Mouse (Mus musculus): Measurements from ENCODE around the gene 1700056E22Rik. TPM values are rescaled to one million over a fixed set of nuclear protein-coding genes. Genes with fewer than 3 reads are reported as not detected.
A peak's percentile ranks its signal among the peaks of the same experiment; 100 is the strongest.

The 1700056E22Rik gene
- total RNA-seq, 2 experiments from 2014 or later = 0.55 TPM; not detected in 1

DNA sequence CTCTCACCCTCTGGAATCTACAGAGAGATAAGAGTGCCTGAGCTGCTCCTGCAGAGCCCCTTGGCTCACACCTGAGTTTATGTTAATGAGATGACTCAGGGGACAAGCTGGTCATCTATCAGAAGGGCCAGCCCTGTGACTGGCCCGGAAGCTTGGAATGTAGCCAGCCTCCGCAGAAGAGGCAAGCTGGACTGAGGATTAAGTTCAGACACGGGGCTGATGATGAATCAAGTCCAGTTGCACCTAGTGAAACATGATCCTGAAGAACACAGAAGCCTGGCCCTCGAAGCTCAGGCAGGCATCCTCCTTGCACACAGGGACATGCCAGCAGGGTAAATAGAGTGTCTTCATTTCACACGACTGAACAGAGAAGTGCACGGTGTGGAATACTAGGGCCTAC lies 17.7 kb upstream of the 1700056E22Rik start:
- DNase-seq (ENCODE audit: low spot score in 2 of 2) = no peak

DNA sequence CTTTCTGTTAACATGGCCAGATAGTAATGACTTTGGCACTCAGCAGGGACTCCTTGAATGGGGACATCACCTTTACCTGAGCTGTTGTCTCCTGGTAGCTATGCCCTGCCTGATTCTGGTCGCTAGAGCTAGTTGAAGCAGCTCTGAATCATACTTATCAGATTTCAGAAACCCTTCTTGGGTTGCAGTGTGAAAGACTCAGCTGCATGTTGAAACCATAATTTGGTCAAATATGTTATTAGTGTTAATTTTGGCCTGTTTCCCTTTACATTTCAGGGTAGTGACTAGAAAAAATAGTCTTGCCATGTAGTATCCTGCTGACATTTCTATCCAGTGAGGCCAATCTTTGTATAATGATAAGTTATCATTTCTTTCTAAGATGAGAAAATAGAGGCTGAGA lies 17.2 kb upstream of the 1700056E22Rik start:
- no peak for DNase-seq (ENCODE audit: low spot score in 2 of 2)

DNA sequence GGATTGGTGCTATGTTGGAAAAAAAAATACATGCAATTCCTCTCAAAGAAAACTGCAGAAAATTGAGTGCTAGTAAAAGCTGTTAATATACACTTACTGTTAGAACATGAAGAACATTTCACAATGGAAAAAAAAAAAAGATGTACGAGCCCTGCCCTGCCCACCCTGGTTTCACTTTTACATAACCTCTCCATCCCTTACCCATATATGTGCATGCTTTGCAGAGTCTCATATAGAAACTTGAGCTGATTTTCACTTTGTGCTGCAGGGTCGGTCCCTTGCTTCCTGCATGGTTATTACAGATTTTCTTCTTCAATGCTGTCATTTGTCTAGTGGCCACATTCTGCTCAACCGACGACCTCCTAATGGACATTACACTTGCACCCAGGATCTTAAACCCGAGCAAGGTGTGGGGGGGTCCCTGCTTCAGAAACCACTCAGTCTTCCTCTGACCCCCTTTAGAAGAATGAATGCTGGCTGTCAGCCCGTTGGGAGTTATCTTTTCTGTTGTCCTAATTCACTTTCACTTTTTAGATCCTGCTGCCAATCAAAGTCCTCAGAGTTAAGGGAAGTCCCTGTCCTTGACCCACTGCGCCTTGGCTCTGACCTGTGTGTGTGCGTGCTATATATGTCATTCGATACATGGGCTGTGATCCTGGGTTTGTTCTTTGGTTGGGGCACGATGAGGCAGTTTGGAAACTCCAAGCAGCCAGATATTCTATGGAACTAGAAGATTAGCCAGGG lies 14.7 kb upstream of the 1700056E22Rik start:
- no peak for DNase-seq (ENCODE audit: low spot score in 2 of 2)

DNA sequence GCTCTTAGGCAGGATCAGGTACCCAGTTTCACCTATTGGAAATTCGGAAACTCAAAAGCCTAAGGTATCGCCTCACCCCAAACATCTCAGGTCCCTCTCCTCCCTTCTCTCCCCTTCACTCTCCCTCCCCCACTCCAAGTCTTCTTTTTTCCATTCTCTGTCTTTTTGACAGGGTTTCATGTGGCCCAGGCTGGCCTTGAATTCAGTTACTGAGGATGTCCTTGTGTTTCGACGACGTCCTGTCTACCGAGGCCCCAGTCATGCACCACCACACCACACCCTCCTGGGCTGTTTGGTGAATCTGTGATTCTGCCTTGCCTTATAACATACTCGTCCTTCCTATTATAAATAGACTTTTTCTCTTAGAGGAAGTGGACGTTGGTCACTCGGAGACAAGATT lies 13.7 kb upstream of the 1700056E22Rik start:
- no peak for DNase-seq (ENCODE audit: low spot score in 2 of 2)

DNA sequence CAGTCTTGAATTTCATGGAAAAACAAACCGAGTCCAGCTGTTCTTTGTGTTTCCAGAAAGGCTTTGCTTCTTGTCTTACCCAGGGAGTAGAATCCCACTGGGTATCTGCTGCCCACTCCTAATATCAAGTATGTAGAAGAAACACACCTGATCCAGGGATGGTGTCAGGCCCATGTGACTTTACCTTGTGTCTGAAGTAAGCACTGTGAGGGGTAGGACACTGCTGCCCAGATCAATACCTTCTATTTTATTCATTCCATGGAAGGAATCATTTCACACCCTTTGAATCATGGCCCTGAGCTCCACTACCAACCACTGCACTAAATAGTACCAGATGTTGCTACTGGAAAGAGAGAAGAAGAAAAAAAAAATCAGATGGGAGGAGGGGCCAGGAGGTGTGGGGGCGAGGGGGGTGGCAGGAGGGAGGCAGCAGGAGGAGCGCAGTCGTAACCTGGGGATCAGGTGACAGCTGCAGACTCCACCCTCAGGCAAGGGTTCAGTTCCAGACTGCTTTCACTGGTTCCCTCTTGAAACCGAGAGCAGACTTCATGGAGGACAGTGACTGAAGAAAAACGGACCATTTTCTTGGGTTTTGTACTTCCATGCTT lies 12.1 kb upstream of the 1700056E22Rik start:
- DNase-seq (ENCODE audit: low spot score in 2 of 2) = no peak

DNA sequence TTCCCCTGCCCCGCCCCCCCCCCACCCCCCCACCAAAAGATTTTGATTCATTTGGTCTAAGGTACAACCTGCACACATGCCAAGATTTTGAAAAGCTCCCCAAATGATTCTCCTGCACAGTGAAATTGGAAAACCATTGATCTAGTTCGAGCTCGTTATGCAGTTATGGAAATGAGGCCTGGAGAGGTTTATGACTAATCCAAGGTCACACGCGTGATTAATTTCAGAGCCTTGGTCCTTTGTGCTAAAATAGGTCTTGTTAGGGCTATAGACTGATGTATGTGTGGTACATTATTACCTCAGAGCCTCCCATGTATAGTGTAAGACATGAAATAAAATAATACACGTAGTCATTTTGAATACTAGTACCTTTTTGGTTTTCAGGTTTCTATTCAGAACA lies 9.3 kb upstream of the 1700056E22Rik start:
- no peak for DNase-seq (ENCODE audit: low spot score in 2 of 2)

DNA sequence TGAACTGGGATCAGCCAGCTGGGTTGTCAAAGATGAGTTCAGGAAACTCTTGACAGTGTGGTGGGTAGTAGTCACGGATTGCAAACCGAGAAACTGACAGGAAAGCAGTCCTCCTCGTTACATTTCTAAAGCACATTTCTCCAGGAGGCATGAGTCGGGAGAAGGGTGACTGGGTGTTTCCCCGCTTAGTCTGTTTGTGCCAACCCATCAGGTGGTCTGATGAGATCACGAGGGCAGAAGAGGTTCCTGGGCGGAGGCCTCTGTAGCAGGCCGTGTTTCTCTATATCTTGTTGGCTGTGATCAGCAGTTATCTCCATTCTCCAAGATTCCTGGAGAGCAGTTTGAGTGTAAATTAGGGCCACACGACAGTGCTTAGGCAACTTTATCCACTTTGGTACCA lies 8.6 kb upstream of the 1700056E22Rik start:
- no peak for DNase-seq (ENCODE audit: low spot score in 2 of 2)

DNA sequence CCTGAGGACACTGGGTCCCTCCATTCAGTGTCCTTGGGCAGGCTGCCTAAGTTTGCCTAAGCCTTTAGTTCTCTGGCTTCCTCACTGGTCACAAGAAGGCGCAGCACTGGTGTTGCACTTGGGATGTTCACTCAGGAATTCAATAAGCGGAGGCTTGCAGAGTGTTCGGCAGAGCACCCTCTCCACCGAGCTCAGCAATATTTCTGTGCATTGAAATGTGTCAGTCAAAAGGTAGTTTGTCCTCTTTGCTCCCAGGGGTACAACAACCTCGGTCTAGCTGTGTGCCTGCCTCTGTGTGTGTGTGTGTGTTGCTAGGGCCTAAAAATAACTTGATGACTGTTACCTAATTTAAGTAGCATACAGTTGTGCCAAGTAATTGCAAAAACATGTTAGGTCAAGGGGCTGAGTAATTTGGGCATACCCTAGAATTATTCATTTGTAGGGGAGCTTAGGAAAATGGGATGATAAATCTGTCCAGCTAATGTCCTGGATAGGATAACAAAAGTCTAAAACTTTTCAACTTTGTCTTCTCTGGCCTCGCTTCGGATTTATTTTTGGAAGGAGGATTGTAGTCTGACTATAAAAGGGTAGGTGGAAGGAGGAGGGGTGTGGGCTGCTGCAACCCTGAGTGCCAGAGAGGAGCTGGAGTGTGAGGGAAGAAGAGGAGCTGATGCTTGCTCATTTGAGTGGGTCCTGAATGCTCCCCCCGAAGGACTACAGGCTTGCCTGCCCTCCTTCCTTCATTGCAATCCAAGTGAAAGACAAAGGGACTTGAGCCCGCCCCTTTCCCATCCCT lies 7.9 kb upstream of the 1700056E22Rik start:
- no peak for DNase-seq (ENCODE audit: low spot score in 2 of 2)

DNA sequence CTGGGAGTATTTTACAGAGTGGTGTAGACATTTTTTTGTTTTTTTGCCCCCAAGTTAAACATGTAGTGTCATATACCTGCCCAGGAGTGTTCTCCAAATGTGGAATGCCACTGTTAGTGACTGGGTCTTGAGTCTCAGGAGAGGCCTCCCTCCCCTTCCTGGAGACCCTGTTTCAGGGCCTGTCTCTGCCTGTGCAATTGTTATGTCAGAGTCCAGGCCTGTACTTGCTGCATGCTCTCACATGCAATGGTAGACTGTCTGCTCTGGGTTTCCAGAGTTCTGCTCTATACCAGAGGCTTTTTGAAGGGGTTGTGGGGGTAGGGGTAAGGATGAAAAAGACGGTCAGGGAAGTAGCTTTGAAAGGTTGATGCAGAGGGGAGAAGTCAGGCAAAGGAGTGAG lies 6.8 kb upstream of the 1700056E22Rik start:
- no peak for DNase-seq (ENCODE audit: low spot score in 2 of 2)

DNA sequence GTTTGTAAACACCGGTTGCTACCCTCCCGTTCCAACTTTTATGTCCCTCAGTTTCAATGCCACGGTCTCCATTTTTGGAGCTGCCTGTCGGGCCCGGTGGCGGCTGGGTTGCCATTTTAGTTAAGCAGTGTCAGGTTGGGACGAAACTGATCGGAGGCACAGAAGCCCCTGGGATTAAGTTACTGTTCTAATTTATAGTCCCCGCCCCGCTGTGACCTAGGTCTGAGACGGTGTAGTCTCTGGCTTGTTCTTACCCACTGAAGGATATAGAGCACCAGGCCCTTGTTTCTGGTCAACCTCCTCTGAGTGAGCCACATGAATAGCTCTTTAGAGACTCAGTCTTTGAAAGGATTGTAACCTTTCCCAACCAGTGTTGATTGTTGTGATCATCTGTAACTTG lies 6.1 kb upstream of the 1700056E22Rik start:
- DNase-seq (ENCODE audit: low spot score in 2 of 2) = no peak

DNA sequence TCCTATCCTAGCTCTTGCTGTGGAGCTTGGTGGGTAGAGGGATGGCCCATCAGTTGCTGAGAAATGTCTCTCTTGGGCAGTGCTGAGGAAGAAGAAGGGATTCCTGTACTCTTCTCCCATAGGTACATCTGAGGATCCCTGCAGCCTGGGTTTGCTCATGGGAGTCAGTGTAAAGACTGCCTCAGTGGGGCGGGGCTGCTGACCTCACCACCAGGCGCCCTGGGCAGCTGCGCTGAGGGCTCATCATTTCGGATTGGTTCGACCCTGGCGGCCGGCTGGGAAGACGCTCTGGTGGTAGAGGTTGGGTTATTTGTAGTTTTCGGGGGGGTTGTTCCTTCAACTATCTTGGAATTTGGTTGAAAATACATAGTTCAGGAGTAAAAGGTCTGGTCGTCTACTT lies 5.2 kb upstream of the 1700056E22Rik start:
- DNase-seq (ENCODE audit: low spot score in 2 of 2) = no peak

DNA sequence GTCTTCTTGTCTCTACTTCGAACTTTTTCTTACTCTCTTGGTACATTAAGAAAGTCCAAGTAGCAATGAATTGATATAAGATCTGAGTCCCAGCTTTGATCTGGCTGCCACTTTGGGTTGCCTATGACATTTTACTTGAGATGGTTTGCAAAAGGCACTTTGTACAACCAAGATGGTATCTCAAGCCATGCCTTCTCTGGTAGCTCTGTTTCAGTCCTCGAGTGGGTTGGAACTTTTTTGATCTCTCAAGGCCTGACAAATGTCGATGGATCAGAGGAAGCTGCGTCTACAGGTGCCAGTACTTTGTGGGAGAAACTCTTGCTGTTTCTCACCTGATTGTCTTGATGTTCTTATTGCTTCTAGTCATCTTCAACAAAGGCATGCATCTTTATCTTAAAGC lies 3.7 kb upstream of the 1700056E22Rik start:
- no peak for DNase-seq (ENCODE audit: low spot score in 2 of 2)

DNA sequence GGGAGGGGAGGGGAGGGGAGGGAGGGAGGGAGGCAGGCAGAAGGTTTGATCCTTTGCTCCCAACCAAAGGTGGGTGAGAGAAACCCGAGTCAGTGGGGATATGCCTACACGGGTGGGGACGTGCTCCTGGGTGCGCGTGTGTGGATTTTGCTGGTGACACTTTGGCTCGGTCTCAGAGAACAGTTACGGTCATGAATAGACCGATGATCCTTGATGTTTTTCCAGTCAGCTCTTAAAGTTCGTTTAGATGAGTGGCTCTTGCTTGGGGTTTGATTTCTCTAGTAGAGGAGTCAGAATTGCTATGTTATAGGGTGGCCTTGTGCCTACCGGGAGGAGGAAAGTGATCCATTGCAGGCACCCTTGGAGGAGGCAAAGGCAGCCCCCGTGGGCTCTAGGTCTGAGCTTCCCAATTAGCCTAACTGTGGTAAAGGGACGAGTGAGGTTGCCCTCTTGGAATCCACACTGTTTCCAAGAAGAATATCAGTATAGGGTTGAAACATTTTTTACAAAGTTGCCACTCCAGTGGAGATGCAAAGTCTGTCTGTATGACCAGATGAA lies 1.3 kb upstream of the 1700056E22Rik start:
- DNase-seq (ENCODE audit: low spot score in 2 of 2) = no peak

DNA sequence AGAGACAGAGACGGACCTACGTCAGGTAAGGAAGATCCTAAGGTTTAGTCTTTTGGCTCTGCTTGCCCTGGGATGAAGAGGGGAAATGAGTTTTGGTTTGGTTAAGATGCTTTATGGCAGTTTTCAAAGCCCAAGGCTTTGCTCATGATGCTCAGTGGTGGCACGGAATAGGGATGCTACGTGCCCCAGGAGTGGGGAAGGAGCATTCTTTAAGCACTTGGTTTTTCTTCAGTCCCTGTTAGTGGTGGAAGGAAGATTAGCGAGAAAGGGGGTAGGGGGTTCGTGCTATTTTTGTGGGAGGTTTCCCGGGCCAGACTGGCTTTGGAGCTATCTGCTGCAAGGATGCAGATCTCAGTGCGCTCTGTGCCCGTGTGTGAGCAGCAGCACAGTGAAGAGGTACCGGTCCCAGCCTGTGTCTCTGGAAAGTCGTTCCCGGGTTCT lies 660 bp upstream of the 1700056E22Rik start:
- peak; percentile 23 to 31 for DNase-seq (ENCODE audit: low spot score in 2 of 2)

DNA sequence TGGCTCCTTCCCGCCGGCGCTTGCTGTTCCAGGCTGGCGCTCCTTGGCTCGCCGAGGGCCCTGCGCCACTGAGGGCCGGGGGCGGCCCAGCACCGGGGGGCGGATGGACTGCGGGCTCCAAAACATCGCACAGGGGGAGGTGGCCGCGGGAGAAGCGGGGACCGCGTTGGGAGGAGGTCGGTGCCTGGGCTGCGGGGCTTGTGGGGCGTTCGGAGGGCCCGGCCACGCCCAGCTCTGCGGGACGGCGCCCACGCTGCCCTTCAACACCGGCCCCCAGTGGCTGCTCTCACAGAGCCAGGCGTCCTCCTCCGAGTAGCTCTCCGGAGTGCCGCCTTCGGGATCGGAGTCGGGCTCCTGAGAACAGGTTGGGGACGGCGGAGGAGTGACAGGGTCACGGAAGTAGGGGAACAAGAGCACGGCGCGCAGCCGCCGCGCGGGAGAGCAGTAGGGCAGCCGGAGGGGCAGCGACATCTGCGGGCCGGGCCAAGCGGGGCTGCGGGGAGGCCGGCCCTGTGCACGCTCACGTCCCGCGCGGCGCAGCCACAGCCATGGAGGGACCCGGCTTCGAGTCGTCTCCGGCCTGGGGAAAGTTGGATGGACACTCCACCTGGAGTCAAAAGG lies 601 bp downstream of the 1700056E22Rik start:
- peak in 1 of 2 experiments; percentile 19 for DNase-seq (ENCODE audit: low spot score in 2 of 2)

DNA sequence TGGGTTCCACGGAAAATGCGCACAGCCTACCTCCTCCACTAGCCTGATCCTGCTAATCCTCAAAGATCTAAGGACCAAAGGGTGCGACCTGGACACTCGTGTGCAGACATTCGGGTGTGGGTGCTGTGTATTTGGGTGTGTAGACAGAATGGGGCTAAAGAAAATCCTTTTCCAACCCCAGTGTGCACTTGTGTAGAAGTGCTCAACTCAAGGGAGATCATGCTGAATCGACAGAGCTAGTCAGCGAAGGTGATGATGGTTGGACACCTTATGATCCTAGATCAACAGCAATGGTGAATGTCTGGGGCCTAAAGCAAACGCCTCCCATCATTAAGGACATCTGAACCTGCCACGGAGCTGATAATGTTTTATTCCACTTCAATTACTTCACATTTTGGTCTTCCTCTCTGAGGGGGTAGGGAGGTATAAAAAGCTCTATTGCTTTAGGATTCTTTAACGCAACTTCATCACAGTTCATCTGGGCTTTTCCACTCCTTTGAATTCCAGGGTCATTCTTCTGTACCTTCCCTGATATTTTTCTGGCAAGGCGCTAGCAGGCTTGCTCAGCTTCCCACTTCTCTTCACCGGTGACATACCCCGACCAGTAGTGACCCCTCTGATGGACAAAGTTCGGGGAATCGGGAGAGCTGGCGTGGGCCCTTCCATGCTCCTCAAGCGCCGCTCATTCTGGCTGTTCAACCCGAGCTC lies 1.3 kb downstream of the 1700056E22Rik start:
- DNase-seq (ENCODE audit: low spot score in 2 of 2) = no peak

DNA sequence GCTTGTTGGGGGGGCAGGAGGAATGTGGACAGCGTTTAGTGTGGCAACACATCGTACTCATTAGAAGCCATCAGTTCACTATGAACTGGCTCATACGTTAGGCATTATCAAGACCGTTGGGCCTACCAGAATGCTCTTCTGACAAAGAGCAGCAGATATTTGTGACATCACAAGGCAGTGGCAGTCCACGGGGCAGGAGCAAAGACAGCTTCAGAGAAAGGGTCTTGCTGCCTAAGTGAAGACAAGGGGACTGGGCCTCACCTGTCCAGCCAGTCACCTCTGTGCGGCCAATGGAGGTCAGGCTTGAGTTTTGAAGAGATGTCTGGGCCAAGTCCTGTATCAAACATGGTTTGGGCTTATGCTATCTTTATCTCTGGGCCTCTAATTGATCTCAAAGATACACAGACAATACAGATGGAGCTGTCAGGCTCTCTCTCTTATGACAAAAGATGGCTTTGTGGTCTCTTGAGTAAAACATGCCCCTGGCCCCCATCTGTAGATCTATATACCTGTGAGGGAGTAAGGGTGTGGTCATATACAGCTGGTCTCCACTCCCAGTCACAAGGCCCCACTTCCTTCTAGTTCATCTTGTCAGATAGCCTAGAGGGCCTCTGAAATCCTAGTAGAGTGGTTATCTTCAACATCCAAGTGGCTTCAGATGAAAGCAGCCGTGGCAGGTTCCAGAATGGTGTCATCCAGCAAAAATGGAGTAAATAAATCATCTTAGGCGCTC lies 3.9 kb downstream of the 1700056E22Rik start:
- DNase-seq (ENCODE audit: low spot score in 2 of 2) = no peak

DNA sequence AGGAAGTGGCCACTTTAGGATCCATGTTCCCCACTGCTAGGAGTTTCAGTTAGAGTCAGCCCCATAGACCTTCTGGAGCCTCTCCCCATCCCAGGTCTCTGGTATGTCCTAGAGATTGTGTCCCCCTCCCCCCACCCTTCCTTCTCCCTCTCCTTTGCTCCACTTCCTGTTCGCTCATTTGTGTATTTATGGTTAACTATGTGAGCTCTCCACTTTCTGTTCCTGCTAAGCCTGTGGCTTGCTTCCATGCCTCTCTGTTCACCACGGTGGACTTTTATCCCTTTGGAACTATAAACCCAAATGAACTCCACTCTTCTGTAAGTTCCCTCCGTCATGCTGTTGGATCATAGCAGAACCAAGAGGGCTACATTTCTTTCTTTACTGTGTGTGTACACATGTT lies 7.1 kb downstream of the 1700056E22Rik start:
- DNase-seq (ENCODE audit: low spot score in 2 of 2) = no peak

DNA sequence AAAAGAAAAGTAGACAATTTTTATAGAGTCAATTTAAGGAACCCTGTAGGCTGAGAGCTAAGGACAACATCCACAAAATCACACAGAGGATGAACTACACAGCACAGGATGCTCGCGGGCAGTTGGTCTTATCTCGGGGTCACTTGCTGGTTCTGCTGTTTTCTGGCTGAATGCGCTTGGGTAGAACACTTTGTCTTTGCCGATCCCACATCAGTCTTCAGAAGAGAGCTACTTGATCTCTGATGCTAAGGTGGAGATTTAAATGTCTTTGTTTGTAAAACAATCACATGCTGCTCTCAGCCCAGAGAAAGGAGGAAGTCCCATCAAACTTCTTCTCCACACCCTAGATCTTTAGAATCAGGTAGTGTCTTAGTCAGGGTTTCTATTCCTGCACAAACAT lies 9.0 kb downstream of the 1700056E22Rik start:
- DNase-seq (ENCODE audit: low spot score in 2 of 2) = no peak

DNA sequence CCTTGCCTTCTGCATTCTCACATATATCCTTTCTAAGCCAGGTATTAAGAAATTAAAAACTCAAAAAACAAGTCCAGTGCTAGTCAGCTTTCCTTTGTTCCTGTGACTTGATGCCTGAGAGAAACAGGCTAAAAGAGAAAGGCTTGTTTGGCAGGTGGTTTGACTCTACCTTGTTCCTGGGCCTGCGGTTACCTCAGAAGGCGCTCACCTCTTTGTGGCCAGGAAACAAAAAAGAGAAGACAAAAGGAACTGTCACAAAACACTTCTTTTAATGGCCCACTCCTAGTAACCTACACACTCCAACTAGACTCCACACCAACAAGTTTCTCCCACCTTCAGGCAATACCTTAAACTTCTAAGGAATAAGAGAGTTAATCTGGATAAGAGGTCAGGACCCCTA lies 9.5 kb downstream of the 1700056E22Rik start:
- DNase-seq (ENCODE audit: low spot score in 2 of 2) = no peak

Data from layer of hippocampus, postnatal 14 days (tissue).